Mouse (Mus musculus) ES-Bruce4 (cell line): ENCODE data around the gene Hesx1. TPM values are rescaled to one million over a fixed set of nuclear protein-coding genes. Genes with fewer than 3 reads are reported as not detected.

Experiments
- H3K27ac ChIP-seq: 2 replicates; pipeline ENCODE4 v1.5.1; 2012; ENCODE audit warnings: low read length, inconsistent platforms; ENCODE audit not compliant: insufficient read depth
- H3K27me3 ChIP-seq: 2 replicates; pipeline ENCODE4 v1.6.1; 2012; ENCODE audit warnings: mild to moderate bottlenecking, low read length, inconsistent platforms; ENCODE audit not compliant: control insufficient read depth, poor library complexity, insufficient read depth, severe bottlenecking
- H3K36me3 ChIP-seq: 2 replicates; pipeline ENCODE4 v1.6.1; 2012; ENCODE audit warnings: inconsistent platforms, mild to moderate bottlenecking, low read length, moderate library complexity; ENCODE audit not compliant: control insufficient read depth, poor library complexity, insufficient read depth, severe bottlenecking
- H3K4me1 ChIP-seq: one replicate; pipeline ENCODE4 v1.8.1; 2011; ENCODE audit warnings: low read length; ENCODE audit not compliant: control insufficient read depth, insufficient read depth
- H3K4me3 ChIP-seq: 2 replicates; pipeline ENCODE4 v1.5.1; 2011; ENCODE audit warnings: low read depth, mild to moderate bottlenecking, low read length
- H3K9ac ChIP-seq: 2 replicates; pipeline ENCODE4 v1.6.1; 2012; ENCODE audit warnings: low read depth, mild to moderate bottlenecking, inconsistent platforms; ENCODE audit not compliant: poor library complexity, severe bottlenecking
- H3K9me3 ChIP-seq: replicated peaks from 2 replicates; pipeline ENCODE4 v1.6.1; 2012; ENCODE audit warnings: mild to moderate bottlenecking, low read length, inconsistent platforms; ENCODE audit not compliant: control insufficient read depth, poor library complexity, insufficient read depth, severe bottlenecking
- CTCF ChIP-seq: IDR thresholded peaks from one replicate; pipeline ENCODE4 v1.8.1; 2011; ENCODE audit warnings: low read depth, low read length
- EP300 ChIP-seq: IDR thresholded peaks from 2 replicates; pipeline ENCODE4 v1.6.1; 2011; ENCODE audit warnings: low read depth, low read length; ENCODE audit not compliant: insufficient read depth
- POLR2A ChIP-seq: IDR thresholded peaks from one replicate; pipeline ENCODE4 v1.8.1; 2011; ENCODE audit warnings: low read length; ENCODE audit not compliant: insufficient read depth
- polyA plus RNA-seq: library from polyadenylated mRNA; stranded (reverse); fragments of >200 nt; gene quantifications from 2 replicates; pipeline ENCODE4 v1.2.4, GENCODE M21; 2011; ENCODE audit warnings: low read depth; ENCODE audit not compliant: missing spikeins, insufficient read depth, insufficient read length

Hesx1 gene
- polyA plus RNA-seq, 1 experiment = 3.7 TPM

GRCm38 (mm10) chr14:26981021-26981420, 13.2 kb upstream of the Hesx1 start:
- no peak overlapping the region; the same call in 1 of the 2 replicates for H3K4me3 ChIP-seq
- H3K27me3 ChIP-seq = no peaks in the 10 kb centered on the region
- H3K27ac ChIP-seq = no peak overlapping the region
- no peaks in the 10 kb centered on the region for H3K4me1 ChIP-seq
- TF ChIP-seq EP300 (no peak), POLR2A (no peak), CTCF (no peak)
- no peak overlapping the region for H3K9ac ChIP-seq
- H3K36me3 ChIP-seq = no peaks in the 10 kb centered on the region
- 0 out of 2 replicates have a peak, but pooled peaks cover 4% of the 10 kb centered on the region for H3K9me3 ChIP-seq

DNA sequence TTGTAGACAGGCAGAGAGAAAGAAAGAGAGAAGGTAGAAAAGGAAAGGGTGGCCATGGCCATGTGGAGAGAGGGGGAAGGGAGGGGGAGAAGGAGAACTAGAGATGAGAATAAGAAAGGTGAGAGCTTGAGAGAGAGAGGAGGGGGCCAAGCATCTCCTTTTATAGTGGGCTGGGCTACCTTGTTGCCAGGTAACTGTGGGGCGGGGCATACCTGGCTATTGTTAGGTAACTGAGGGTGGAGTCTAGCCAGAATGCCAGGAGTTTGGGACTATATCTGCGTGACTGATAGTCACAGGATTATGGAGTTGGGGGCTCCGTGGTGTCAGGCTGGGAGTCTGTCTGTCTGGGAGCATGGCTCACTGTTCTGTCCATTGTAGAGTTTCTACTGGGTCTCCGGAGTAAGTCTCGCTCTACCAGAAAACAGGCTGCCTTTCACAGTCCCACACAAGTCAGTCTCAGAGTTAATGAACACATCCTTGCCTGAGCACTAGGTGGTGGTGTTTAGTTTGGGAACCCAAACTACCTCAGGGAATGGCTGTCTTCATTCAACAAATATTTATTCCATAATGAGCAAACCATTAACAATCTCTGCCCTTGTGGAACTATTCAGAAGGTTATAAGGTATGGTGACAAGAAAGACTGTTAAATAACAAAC, 12.6 kb upstream of the Hesx1 start:
- Histone ChIP-seq H3K9me3 (0 out of 2 replicates have a peak, but pooled peaks cover 4% of the 10 kb centered on the region), H3K36me3 (no peaks in the 10 kb centered on the region), H3K27me3 (no peaks in the 10 kb centered on the region), H3K4me1 (no peaks in the 10 kb centered on the region), H3K27ac (no peak overlapping the region; the same call in 1 of the 2 replicates), H3K4me3 (peak overlapping the region; percentile 42; the same call in 1 of the 2 replicates), H3K9ac (no peak overlapping the region)
- no peak for TF ChIP-seq CTCF

DNA sequence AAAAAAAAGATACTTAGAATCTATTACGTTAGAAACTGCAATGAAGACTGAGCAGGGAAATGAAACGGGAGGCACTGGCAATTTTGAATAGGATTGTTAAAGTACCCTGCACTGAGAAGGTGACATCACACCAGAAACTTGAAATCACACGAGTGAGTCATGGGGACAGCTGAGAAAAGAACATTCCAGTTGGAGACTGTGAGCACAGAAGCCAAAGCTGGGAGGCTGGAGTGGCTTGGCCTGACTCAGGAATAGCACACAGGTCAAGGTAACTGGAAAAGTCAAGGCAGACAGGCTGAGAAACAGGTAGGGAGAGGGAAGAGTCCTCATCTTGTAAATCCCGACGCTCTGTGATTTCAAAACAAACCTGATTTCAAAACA, 12.1 kb upstream of the Hesx1 start:
- 0 out of 2 replicates have a peak, but pooled peaks cover 4% of the 10 kb centered on the region for H3K9me3 ChIP-seq
- H3K27me3 ChIP-seq = no peaks in the 10 kb centered on the region
- no peaks in the 10 kb centered on the region for H3K4me1 ChIP-seq
- no peak overlapping the region for H3K27ac ChIP-seq
- H3K4me3 ChIP-seq = no peak overlapping the region
- H3K9ac ChIP-seq = no peak overlapping the region
- no peaks in the 10 kb centered on the region for H3K36me3 ChIP-seq
- TF ChIP-seq CTCF (no peak), POLR2A (no peak), EP300 (no peak)

- H3K27ac ChIP-seq = no peak overlapping the region
- H3K27me3 ChIP-seq = no peaks in the 10 kb centered on the region
- H3K9me3 ChIP-seq = 0 out of 2 replicates have a peak, but pooled peaks cover 4% of the 10 kb centered on the region
- no peaks in the 10 kb centered on the region for H3K36me3 ChIP-seq
- peaks cover 2% of the 10 kb centered on the region for H3K4me1 ChIP-seq
- no peak overlapping the region for H3K9ac ChIP-seq
- no peak overlapping the region for H3K4me3 ChIP-seq
- TF ChIP-seq CTCF = peak; percentile 16
- TF ChIP-seq EP300 = no peak
Measured at GRCm38 (mm10) chr14:26988694-26989093, 5.5 kb upstream of the Hesx1 start.

DNA sequence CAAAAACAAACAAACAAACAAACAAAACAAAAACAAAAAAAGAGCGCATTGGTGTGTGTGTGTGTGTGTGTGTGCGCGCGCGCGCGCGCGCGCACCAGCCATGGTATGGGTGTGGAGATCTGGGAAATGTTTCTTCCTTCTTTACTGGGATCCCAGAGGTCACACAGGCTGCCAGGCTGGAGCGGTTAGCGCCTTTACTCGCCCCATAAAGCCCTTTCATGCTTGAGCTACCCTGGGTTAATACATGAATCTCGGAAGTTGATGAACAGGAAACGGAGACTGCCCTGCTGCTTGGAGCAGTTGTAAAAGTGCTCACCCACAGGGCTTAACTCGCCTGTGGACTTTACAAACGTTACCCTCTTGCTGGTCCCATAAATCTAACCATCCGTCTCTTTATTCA, 2.6 kb upstream of the Hesx1 start:
- H3K4me1 ChIP-seq = peaks cover 2% of the 10 kb centered on the region
- H3K9ac ChIP-seq = peak overlapping the region; percentile 44
- TF ChIP-seq CTCF (no peak), POLR2A (no peak), EP300 (no peak)
- H3K9me3 ChIP-seq = no peaks in the 10 kb centered on the region
- H3K27me3 ChIP-seq = no peaks in the 10 kb centered on the region
- peak overlapping the region; percentile 29; the same call in 1 of the 2 replicates for H3K27ac ChIP-seq
- H3K4me3 ChIP-seq = peak overlapping the region; percentile 47
- no peaks in the 10 kb centered on the region for H3K36me3 ChIP-seq

DNA sequence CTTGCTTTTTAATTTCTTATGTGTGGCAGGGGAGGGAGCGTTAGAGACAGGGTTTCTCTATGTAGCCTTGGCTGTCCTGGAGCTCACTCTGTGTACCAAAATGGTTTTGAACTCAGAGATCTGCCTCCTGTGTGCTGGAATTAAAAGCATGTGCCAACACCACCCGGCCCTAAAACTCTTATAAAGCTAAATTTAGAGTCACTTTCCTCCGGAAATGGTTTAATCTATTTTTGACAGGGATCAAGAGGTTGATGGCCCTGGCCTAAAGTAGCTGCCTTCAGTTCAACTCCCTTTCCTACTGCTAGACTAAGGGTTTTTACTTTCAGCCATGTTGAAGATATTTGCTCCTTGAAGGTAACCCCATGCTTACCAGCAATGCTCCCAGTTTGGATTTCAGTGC, 789 bp upstream of the Hesx1 start:
- Histone ChIP-seq H3K4me3 (no peak overlapping the region), H3K9me3 (no peaks in the 10 kb centered on the region), H3K27me3 (no peaks in the 10 kb centered on the region), H3K27ac (peak overlapping the region; percentile 51), H3K4me1 (peaks cover under 1% of the 10 kb centered on the region), H3K36me3 (no peaks in the 10 kb centered on the region), H3K9ac (no peak overlapping the region)
- TF ChIP-seq EP300 = no peak
- no peak for TF ChIP-seq POLR2A
